Mouse (Mus musculus) spleen, postnatal 4 days (tissue): ENCODE measurements around the gene Egflam.
A peak's percentile ranks its signal among the peaks of the same experiment; 100 is the strongest.

ENCODE experiments used
- DNase-seq, 2 experiments: peaks; one replicate each; pipeline ENCODE4 v3.0.0; 2022; ENCODE audit warnings: low spot score in 2 of 2

Gene Egflam

GRCm38 (mm10) chr15:7217273-7217598 lies 181.0 kb downstream of the Egflam start:
- DNase-seq: no peak

GRCm38 (mm10) chr15:7216581-7217272 lies 181.5 kb downstream of the Egflam start:
- DNase-seq: peak; percentile 41 to 69

GRCm38 (mm10) chr15:7215845-7216244 lies 182.3 kb downstream of the Egflam start:
- DNase-seq: no peak

- no peak for DNase-seq
These were observed 184.5 kb downstream of the Egflam start for GRCm38 (mm10) chr15:7213683-7214082.

- DNase-seq: no peak
These were observed 190.0 kb downstream of the Egflam start for GRCm38 (mm10) chr15:7208180-7208579.

GRCm38 (mm10) chr15:7207292-7207691 lies 190.9 kb downstream of the Egflam start:
- DNase-seq: no peak

- no peak for DNase-seq
These were observed 192.1 kb downstream of the Egflam start for GRCm38 (mm10) chr15:7206110-7206509.

GRCm38 (mm10) chr15:7204917-7205316 lies 193.3 kb downstream of the Egflam start:
- DNase-seq: no peak

- DNase-seq: peak in 1 of 2 experiments; percentile 18
These were observed 194.4 kb downstream of the Egflam start for GRCm38 (mm10) chr15:7203606-7204330.

- no peak for DNase-seq
These were observed 195.2 kb downstream of the Egflam start for GRCm38 (mm10) chr15:7202981-7203380.

GRCm38 (mm10) chr15:7201421-7202380 lies 196.5 kb downstream of the Egflam start:
- no peak for DNase-seq

- DNase-seq: no peak
These were observed 197.9 kb downstream of the Egflam start for GRCm38 (mm10) chr15:7200286-7200685.

- no peak for DNase-seq
These were observed 199.4 kb downstream of the Egflam start for GRCm38 (mm10) chr15:7198816-7199215.

- DNase-seq: no peak
These were observed 200.3 kb downstream of the Egflam start for GRCm38 (mm10) chr15:7197652-7198445.

- no peak for DNase-seq
These were observed 203.4 kb downstream of the Egflam start for GRCm38 (mm10) chr15:7194748-7195221.

GRCm38 (mm10) chr15:7194147-7194720 lies 204.0 kb downstream of the Egflam start:
- DNase-seq: no peak

- no peak for DNase-seq
These were observed 205.6 kb downstream of the Egflam start for GRCm38 (mm10) chr15:7192582-7192981.

- no peak for DNase-seq
These were observed 207.1 kb downstream of the Egflam start for GRCm38 (mm10) chr15:7191074-7191473.

GRCm38 (mm10) chr15:7189678-7190454 lies 208.3 kb downstream of the Egflam start:
- DNase-seq: no peak

GRCm38 (mm10) chr15:7187682-7188081 lies 210.5 kb downstream of the Egflam start:
- no peak for DNase-seq
